Mouse (Mus musculus): Measurements from ENCODE around the gene Slc40a1. TPM values are rescaled to one million over a fixed set of nuclear protein-coding genes. Genes with fewer than 3 reads are reported as not detected.
A peak's percentile ranks its signal among the peaks of the same experiment; 100 is the strongest.

The Slc40a1 gene
- polyA plus RNA-seq, 2 experiments = 43.8 to 121 TPM

DNA sequence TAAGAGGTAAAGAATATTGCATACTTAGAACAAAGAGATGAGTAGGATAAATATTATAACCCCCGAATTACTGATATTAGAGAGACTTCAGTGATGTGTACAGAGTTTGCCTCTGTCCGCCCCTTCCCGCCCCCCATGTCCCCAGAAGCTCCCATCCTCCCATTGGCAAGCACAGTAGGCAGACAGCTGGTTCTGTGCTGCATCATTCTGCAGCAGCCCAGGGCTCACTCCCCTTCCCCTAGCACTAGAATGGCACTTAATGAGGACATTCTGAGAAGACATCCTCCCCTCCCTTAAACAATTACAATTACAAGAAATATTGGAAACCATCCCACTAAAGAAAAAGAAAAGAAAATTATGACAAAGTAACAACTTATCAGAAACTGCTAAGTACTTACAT lies 62.7 kb downstream of the Slc40a1 start:
- no peaks in the 10 kb centered on the region; the same call in 1 of the 2 replicates for H3K9me3 ChIP-seq (ENCODE audit: control insufficient read depth, low read length)
- no peak overlapping the region for H3K9ac ChIP-seq (replicated peaks)
- no peak overlapping the region for H3K4me3 ChIP-seq (ENCODE audit: insufficient read depth in 1 of 2, low read depth in 2 of 2, low read length in 2 of 2)
- H3K4me2 ChIP-seq (ENCODE audit: low read depth) = no peak overlapping the region
- H3K4me1 ChIP-seq (replicated peaks; ENCODE audit: control insufficient read depth in 2 of 2, insufficient read depth in 2 of 2, low read length in 1 of 2) = peaks cover 6 to 14% of the 10 kb centered on the region in 2 experiments
- H3K27me3 ChIP-seq (ENCODE audit: control insufficient read depth, insufficient read depth, low read length) = no peaks in the 10 kb centered on the region
- WGBS (ENCODE audit: insufficient replicate concordance) = 76% methylated on average over 3 of the region's 3 CpGs
- H3K27ac ChIP-seq = no peak overlapping the region
- no peak for ATAC-seq (ENCODE audit: insufficient read depth)
- TF ChIP-seq CTCF (IDR thresholded peaks at IDR 0.05; ENCODE audit: low read depth) = no peak
- TF ChIP-seq EP300 (IDR thresholded peaks at IDR 0.05; ENCODE audit: low read depth) = no peak
- DNase-seq (ENCODE audit: low read depth in 3 of 3, low spot score in 3 of 3) = no peak
- no peaks in the 10 kb centered on the region for H3K36me3 ChIP-seq (replicated peaks; ENCODE audit: control insufficient read depth, insufficient read depth, low read depth)

DNA sequence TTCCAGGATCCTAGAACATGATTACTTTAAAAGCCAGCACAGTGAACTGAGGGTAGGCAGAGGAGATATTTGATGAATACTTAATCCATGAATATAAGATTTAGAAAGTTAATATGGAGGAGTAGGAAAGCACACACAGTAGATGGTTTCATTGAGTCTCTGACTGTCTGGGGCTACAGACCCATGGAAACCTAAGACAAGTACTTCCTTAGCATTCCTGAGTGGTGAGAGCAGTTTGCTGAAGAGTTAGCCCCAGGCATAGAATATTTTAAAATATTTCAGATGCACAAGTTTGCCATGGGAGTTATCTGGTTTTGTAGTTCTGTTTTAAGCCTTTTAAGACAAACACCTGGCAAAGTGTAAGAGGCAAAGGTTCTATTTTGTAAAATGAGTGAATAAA lies 65.2 kb downstream of the Slc40a1 start:
- no peaks in the 10 kb centered on the region for H3K27me3 ChIP-seq (ENCODE audit: control insufficient read depth, insufficient read depth, low read length)
- no peaks in the 10 kb centered on the region; the same call in 1 of the 2 replicates for H3K9me3 ChIP-seq (ENCODE audit: control insufficient read depth, low read length)
- no peaks in the 10 kb centered on the region for H3K36me3 ChIP-seq (replicated peaks; ENCODE audit: control insufficient read depth, insufficient read depth, low read depth)
- peaks cover 6 to 14% of the 10 kb centered on the region in 2 experiments for H3K4me1 ChIP-seq (replicated peaks; ENCODE audit: control insufficient read depth in 2 of 2, insufficient read depth in 2 of 2, low read length in 1 of 2)
- TF ChIP-seq CTCF (IDR thresholded peaks at IDR 0.05; ENCODE audit: low read depth) = no peak
- TF ChIP-seq EP300 (IDR thresholded peaks at IDR 0.05; ENCODE audit: low read depth) = no peak
- ATAC-seq (ENCODE audit: insufficient read depth) (no peak), DNase-seq (ENCODE audit: low read depth in 3 of 3, low spot score in 3 of 3) (no peak)
- H3K4me2 ChIP-seq (ENCODE audit: low read depth) = no peak overlapping the region
- H3K27ac ChIP-seq = no peak overlapping the region
- no peak overlapping the region for H3K9ac ChIP-seq (replicated peaks)
- no peak overlapping the region for H3K4me3 ChIP-seq (ENCODE audit: insufficient read depth in 1 of 2, low read depth in 2 of 2, low read length in 2 of 2)

DNA sequence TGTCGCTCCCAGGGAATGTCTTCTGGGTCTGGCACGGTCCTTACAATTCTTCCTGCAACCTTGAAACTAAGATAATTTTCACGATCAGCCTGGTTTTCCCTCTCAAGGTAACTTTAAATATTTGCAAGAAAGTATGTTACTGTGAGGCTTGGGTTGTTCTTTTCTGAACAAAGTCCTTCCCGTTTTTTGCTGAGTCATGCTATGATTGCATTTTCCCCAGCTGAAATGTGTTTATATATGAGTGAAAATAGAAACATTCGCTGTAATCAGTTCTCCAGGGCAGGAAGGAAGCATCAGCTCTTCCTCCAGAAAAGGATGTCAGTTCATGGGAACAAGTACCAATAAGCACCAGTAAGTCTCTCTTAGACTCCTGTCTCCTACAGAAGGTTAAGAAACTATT lies 66.0 kb downstream of the Slc40a1 start:
- H3K36me3 ChIP-seq (replicated peaks; ENCODE audit: control insufficient read depth, insufficient read depth, low read depth) = no peaks in the 10 kb centered on the region
- ATAC-seq (ENCODE audit: insufficient read depth) (peak; percentile 28; the same call in 1 of the 2 replicates), DNase-seq (ENCODE audit: low read depth in 3 of 3, low spot score in 3 of 3) (peak in 2 of 3 experiments; percentile 31 to 35)
- H3K4me1 ChIP-seq (replicated peaks; ENCODE audit: control insufficient read depth in 2 of 2, insufficient read depth in 2 of 2, low read length in 1 of 2) = peaks cover 6 to 13% of the 10 kb centered on the region in 2 experiments
- TF ChIP-seq CTCF (IDR thresholded peaks at IDR 0.05; ENCODE audit: low read depth) = no peak
- TF ChIP-seq EP300 (IDR thresholded peaks at IDR 0.05; ENCODE audit: low read depth) = peak; percentile 20; the same call in 1 of the 2 replicates
- H3K27me3 ChIP-seq (ENCODE audit: control insufficient read depth, insufficient read depth, low read length) = no peaks in the 10 kb centered on the region
- no peak overlapping the region; the same call in 1 of the 2 replicates for H3K27ac ChIP-seq
- no peaks in the 10 kb centered on the region; the same call in 1 of the 2 replicates for H3K9me3 ChIP-seq (ENCODE audit: control insufficient read depth, low read length)
- no peak overlapping the region for H3K9ac ChIP-seq (replicated peaks)
- H3K4me2 ChIP-seq (ENCODE audit: low read depth) = no peak overlapping the region
- WGBS (ENCODE audit: insufficient replicate concordance) = 35% methylated on average over 5 of the region's 5 CpGs
- H3K4me3 ChIP-seq (ENCODE audit: insufficient read depth in 1 of 2, low read depth in 2 of 2, low read length in 2 of 2) = no peak overlapping the region

Other genes starting within 250 kb of the Slc40a1 start
- 32.5 and 36.2 TPM in 2 replicates for gene Wdr75, start 131.4 kb downstream of the Slc40a1 start, polyA plus RNA-seq (2012; rRNA removed)
- gene Wdr75, start 131.4 kb downstream of the Slc40a1 start, polyA plus RNA-seq (2014; fragmentation: Nextera tagmentation; extraction: Ambion mirVana) = 43.3 and 57.4 TPM in 2 replicates
- 0.25 TPM in 1 of 2 replicates, not detected in the other for gene Gm5269, start 36.2 kb downstream of the Slc40a1 start, polyA plus RNA-seq (2012; rRNA removed)
- not detected in 2 replicates for gene Gm5269, start 36.2 kb downstream of the Slc40a1 start, polyA plus RNA-seq (2014; fragmentation: Nextera tagmentation; extraction: Ambion mirVana)
- 0.02 and 0.09 TPM in 2 replicates for gene Dnah7b, start 139.8 kb upstream of the Slc40a1 start, polyA plus RNA-seq (2012; rRNA removed)
- 0.04 and 0.16 TPM in 2 replicates for gene Dnah7b, start 139.8 kb upstream of the Slc40a1 start, polyA plus RNA-seq (2014; fragmentation: Nextera tagmentation; extraction: Ambion mirVana)

Measured in liver, embryonic 14.5 days (tissue).